Mouse (Mus musculus): ENCODE measurements around the gene Sdhaf1. TPM values are rescaled to one million over a fixed set of nuclear protein-coding genes. Genes with fewer than 3 reads are reported as not detected.
A peak's percentile ranks its signal among the peaks of the same experiment; 100 is the strongest.

The Sdhaf1 gene
- total RNA-seq (2021): 13.1 and 14.1 TPM in 2 replicates
- long read RNA-seq, transcript Sdhaf1-201 (1 exons, 2,490 nt): major isoform, 39 of 39 reads
- long read RNA-seq, partial matches to known transcripts: 0 of 39 reads
- long read RNA-seq, other reads (novel, unspliced or antisense): 0 of 39 reads

- DNase-seq: no peak
Observed at GRCm38 (mm10) chr7:30323795-30324194, at the start of gene Sdhaf1. Sdhaf1 (minus strand) TSS chr7:30323895.

- no peak for DNase-seq
Observed at GRCm38 (mm10) chr7:30367466-30367865, 43.8 kb upstream of the Sdhaf1 start.

- DNase-seq: no peak
Observed at GRCm38 (mm10) chr7:30363344-30363738, 39.6 kb upstream of the Sdhaf1 start.

- peak; percentile 65 for DNase-seq
Observed at GRCm38 (mm10) chr7:30362652-30363343, 39.1 kb upstream of the Sdhaf1 start, which contains the start of gene Lrfn3. Lrfn3 (minus strand) TSS chr7:30362772.

GRCm38 (mm10) chr7:30360028-30360427, 36.3 kb upstream of the Sdhaf1 start:
- peak; percentile 32 for DNase-seq

- no peak for DNase-seq
Observed at GRCm38 (mm10) chr7:30359276-30359865, 35.7 kb upstream of the Sdhaf1 start.

- no peak for DNase-seq
Observed at GRCm38 (mm10) chr7:30358378-30359186, 34.9 kb upstream of the Sdhaf1 start.

- DNase-seq: no peak
Observed at GRCm38 (mm10) chr7:30354059-30354458, 30.4 kb upstream of the Sdhaf1 start.

- peak; percentile 61 for DNase-seq
Observed at GRCm38 (mm10) chr7:30353279-30353822, 29.7 kb upstream of the Sdhaf1 start.

GRCm38 (mm10) chr7:30347828-30348227, 24.1 kb upstream of the Sdhaf1 start:
- DNase-seq: peak; percentile 70

- peak; percentile 77 for DNase-seq
Observed at GRCm38 (mm10) chr7:30346635-30347379, 23.1 kb upstream of the Sdhaf1 start.

- DNase-seq: no peak
Observed at GRCm38 (mm10) chr7:30339432-30340109, 15.9 kb upstream of the Sdhaf1 start.

GRCm38 (mm10) chr7:30336384-30336783, 12.7 kb upstream of the Sdhaf1 start:
- DNase-seq: peak; percentile 83

- no peak for DNase-seq
Observed at GRCm38 (mm10) chr7:30335688-30336087, 12.0 kb upstream of the Sdhaf1 start.

- no peak for DNase-seq
Observed at GRCm38 (mm10) chr7:30334563-30334962, 10.9 kb upstream of the Sdhaf1 start.

GRCm38 (mm10) chr7:30333436-30333835, 9.7 kb upstream of the Sdhaf1 start:
- peak; percentile 88 for DNase-seq

GRCm38 (mm10) chr7:30332622-30333259, 9.0 kb upstream of the Sdhaf1 start:
- DNase-seq: no peak

GRCm38 (mm10) chr7:30331887-30332286, 8.2 kb upstream of the Sdhaf1 start:
- DNase-seq: peak; percentile 62

GRCm38 (mm10) chr7:30328379-30328778, 4.7 kb upstream of the Sdhaf1 start:
- DNase-seq: no peak

GRCm38 (mm10) chr7:30327140-30327539, 3.4 kb upstream of the Sdhaf1 start:
- DNase-seq: peak; percentile 29

GRCm38 (mm10) chr7:30326427-30326826, 2.7 kb upstream of the Sdhaf1 start:
- DNase-seq: no peak
